Mouse (Mus musculus): ENCODE results near the gene Tgfbr3. TPM values are rescaled to one million over a fixed set of nuclear protein-coding genes. Genes with fewer than 3 reads are reported as not detected.

Tgfbr3 gene
- total RNA-seq, 2 experiments from 2014 or later = 17.1 to 18.3 TPM

DNA sequence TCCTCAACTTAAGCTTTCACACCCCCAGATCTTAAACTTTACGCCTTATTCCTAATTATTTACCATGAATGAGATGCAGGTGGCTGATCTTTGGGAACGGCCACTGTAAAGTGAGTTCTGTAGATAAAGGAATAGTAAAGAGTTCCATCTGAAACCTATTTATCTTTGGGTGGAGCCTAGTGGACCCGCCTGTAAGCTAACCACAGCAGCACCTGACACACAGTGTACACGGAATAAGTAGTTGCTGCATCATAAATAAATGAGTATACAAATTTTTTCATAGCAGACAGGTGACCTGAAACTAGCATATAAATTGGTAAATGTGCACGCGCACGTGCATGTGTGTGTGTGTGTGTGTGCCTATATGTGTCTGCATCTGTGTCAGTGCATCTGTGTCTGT lies 192.1 kb downstream of the Tgfbr3 start:
- intact Hi-C loops (cut with DNase I) = no loop called here
- DNase-seq = no peak

DNA sequence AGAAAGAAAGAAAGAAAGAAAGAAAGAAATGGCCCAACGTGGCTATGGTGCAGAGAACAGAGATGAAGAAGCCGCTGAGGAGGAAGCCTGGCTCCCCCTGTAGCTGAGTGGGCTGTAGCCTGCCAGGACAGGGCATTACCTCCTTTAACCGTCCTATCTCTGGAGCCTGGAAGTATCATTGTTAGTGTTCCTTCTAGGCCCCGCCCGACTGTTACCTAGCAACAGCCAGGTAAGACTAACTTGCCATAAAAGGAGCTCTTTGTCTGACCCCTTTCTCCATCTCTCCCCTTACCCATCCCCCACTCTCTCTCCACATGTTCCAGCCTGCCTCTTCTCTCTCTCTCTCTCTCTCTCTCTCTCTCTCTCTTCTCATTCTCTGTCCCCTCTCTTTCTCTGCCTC lies 195.2 kb downstream of the Tgfbr3 start:
- no peak for DNase-seq
- intact Hi-C loops (cut with DNase I) = no loop called here

DNA sequence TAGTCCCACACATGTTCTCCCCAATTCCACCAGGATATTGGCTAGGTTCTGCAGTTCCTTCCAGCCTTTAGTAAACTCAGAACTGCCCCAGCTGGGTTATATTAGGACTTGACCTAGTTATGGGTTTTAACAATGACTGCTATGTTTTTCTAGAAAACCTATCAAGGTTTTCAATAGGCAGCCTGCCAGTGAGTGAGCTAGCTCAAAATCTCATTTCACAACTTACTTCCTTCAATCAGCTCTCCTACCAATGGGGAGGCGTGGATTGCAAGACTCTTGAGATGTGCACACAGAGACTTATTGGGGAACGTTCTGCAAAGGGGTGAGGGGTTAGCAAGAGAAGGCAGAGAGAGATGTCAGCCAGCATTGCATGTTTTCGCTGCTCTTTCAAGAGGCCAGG lies 196.2 kb downstream of the Tgfbr3 start:
- DNase-seq = no peak
- intact Hi-C loops (cut with DNase I) = no loop called here

DNA sequence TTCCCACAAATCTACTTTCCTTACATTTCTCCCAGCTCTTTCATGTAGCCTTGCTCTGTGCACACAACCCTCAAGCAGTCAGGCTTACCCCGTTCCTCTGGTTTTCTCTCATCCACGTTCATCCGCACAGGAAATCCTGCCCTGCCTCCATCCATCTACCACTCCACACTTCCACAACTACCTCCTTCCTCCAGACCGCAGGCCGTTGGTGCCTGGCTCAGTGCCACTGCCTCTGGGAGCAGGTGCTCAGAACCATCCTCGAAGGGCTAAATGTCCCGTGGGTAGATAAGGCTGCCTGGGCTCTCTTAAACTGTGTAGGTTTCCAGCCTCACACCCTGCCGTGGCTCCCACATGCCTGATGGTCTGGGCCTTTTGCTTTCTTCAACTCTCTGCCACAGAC lies 197.3 kb downstream of the Tgfbr3 start:
- no peak for DNase-seq
- intact Hi-C loops (cut with DNase I) = no loop called here

DNA sequence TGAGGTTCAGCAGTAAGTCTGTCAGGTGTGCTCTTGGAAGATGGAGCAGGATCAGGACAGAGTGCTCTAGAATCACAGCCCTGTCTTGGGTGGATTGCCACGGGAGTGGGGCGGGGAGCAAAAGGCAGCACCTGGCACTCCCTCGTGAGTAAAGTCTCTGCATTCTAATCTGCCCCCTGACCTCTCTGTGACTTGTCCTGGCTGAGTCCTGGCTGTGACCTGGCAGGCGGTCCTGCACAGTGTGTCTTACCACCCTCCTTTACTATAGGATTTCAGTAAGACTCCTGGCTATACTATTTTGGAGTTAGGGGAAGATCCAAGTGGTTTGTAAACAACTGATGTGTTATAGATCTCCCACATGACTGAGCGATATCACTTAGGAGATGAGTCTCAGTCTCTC lies 199.5 kb downstream of the Tgfbr3 start:
- intact Hi-C loops (cut with DNase I) = no loop called here
- no peak for DNase-seq

DNA sequence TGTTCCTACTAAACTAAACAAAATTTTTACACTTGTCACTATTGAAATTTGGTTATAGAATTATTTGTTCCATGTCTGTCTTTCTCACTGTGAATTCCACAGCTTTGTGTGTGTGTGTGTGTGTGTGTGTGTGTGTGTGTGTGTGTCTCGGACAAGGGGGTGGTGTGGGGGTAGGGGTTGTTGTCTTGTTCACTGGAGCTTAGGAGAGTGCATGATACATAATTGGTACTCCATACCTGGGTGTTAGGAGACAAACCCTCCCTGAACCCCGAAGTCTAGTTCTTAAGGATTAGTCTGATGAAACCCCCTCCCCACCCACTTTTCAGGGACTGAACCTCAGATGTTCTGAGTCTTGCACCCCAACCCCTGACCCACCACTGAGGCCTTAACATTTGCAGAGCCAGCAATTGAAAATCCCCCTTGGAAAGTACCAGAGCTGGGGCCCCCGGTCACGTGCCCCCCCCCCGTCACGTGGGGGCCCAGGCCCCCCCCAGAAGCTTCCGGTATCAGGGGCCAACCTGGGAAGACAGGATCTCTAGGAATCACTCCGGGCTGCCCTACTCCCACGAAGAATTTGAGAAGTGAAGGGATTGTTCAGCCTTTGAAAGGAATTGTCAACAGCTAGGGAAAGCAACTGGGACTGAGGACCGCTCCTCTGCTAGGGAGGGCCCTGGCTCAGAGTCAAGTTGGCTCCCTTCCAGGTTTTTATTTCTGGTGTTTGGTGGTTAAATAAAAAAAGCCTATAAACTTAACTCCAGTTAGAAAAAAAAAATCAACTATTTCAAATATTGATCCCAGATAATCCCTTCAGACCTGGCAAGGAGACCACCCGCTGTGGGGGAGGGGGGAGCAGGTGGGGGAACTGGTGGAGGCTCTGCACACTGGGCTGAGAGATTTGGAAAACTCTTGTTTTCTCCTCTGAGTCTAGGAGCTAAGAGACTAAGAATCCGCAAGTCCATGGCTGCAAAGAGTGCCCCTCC lies 201.3 kb downstream of the Tgfbr3 start:
- intact Hi-C loops (cut with DNase I) = no loop called here

DNA sequence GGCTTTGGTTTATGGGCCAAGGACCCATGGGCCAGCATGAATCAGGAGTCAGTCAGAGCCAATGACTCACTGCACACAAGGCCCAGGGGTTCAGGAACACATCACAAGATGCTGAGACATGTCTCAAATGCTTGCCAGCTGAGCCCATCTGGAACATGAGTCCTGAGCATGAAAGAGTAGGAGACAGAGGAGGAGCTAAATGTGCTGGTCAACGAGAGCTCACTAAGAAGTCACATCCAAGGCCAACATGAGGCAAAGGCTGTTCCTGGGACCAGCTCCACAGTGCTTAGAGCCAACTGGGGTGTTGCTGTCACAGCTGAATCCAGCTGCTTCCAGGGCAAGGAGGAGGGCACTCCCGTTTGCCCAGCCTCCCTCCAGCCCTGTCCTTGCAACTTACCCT lies 202.1 kb downstream of the Tgfbr3 start:
- peak; percentile 69 to 70 for DNase-seq
- intact Hi-C loops (cut with DNase I) = no loop called here

More for the DNA sequence above, 201.3 kb downstream of the Tgfbr3 start:
- DNase-seq = peak in 1 of 2 experiments; percentile 80

DNA sequence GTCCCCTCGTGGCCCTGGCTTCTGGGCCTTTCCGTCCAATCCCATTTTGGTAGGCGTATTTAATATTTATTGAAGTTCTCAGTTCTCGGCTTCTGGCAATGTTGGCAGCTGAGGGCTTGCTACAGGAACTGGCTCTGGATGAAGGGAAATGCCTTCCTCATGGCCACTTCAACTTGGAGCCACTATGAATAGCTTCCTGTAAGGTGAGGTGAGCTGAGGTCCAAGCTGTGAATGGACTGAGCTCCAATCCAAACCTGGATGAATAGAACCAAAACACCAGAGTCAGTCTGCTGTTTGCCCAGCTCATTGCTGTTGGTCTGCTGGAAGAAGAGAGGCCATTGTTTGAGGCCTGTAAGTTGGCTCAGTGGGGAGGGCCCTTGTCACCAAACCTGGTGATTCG lies 203.3 kb downstream of the Tgfbr3 start:
- DNase-seq = no peak
- intact Hi-C loops (cut with DNase I) = no loop called here

DNA sequence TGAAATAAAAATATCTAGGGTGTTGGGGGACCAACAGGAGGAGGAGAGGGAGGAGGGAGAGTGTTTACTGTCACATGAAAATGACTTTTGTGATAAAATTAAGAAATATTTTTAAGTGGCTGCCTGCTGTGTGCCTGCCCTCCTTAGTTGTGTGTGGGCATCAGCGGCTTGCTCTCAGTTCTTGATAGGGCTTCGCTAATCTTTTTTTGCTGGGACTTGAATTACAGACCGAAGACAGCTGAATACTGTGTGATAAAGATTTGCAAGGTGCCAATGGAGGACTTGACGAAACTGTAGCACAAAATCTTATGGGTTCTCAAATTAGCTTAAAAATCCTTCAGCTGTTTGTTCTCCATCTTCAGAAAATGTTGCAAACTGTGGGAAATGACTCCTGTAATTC lies 205.0 kb downstream of the Tgfbr3 start:
- no peak for DNase-seq
- intact Hi-C loops (cut with DNase I) = no loop called here

DNA sequence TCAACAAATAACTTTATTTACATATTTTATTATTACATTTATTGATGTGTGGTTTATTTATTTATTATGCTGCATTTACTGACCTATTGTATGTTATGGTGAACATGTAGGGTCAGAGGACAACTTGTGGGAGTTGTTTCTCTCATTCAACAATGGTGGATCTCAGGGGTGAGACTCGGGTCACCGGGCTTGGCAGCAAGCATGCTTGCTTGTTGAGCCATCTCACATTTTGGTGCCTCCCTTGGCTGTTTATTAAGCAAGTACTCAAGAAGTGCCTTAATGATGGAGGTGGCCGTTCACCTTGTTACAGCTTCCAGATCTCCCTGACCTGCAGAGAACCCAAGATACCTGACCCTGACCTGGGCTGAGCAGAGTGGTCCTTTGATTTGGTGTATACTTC lies 207.4 kb downstream of the Tgfbr3 start:
- no peak for DNase-seq
- intact Hi-C loops (cut with DNase I) = no loop called here

DNA sequence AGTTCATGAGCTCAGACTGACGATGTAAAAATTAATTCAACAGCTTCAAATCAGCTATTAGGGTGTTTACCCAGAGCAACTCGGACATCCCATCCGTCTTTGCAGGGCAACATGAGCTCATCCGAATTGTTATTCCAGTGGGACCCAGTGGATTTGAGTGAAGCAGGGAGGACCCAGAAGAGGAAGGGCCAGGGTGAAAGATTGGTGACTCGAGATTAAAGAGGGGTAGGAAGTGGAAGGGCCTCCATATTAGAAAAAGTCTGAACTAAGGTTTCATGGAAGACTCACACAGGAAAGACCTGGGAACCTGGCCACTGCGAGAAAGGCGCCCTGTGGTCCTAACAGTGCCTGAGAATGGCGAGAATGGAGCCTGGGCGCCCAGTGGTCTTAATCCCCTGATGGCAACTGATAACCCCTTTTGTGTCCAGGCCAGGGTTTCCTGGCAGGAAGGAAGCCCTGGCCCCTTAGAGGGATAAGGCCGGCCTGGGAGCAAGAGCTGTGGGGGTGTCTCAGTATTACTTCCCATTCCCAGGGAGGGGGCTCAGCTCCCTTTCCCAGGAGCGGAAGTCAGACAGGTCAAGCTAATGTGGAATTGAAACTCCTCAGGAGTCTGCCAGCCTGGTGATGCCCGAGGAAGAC lies 208.3 kb downstream of the Tgfbr3 start:
- intact Hi-C loops (cut with DNase I) = no loop called here

DNA sequence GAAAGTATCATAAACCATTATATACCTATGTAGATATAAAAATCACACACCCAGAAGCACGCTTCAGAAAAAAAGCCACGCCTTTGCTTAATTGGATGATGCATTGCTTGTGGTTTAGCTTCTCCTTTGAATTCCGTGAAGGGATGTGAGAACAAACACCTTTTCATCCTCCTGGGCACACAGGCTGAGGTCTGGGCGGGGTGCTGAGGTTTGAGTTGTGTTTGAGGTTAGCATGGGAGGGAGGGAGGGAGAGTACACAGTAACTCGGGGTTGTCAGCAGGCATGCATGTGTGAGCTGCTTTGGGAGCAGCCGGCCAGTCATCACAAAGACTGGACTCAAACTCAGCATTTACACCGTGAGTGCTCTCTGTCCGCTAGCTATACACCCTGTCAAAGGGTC lies 209.5 kb downstream of the Tgfbr3 start:
- intact Hi-C loops (cut with DNase I) = no loop called here
- no peak for DNase-seq

More for the DNA sequence above, 208.3 kb downstream of the Tgfbr3 start:
- no peak for DNase-seq

DNA sequence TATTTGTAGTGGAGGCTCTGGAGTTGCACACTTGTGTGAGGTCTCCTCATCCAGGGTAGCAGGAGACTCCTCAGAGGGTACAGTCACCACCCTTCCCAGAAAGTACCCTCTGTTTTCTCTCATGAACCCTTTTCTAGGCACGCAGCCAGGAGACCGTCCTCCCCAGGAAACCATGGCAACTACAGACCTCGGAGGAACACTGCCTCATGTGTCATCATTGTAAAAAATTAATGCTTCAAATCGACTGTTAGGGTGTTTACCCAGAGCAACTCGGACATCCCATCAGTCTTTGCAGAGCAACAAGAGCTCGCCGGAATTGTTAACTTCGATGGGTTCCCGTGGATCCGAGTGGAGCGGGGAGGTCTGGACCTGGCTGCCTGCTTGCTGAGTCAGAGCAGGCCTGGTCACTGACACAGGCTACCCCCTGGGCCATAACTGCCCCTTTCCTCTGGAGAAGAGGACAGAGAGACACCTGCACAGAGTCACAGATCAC lies 210.2 kb downstream of the Tgfbr3 start:
- intact Hi-C loops (cut with DNase I) = no loop called here
- peak in 1 of 2 experiments; percentile 15 for DNase-seq

DNA sequence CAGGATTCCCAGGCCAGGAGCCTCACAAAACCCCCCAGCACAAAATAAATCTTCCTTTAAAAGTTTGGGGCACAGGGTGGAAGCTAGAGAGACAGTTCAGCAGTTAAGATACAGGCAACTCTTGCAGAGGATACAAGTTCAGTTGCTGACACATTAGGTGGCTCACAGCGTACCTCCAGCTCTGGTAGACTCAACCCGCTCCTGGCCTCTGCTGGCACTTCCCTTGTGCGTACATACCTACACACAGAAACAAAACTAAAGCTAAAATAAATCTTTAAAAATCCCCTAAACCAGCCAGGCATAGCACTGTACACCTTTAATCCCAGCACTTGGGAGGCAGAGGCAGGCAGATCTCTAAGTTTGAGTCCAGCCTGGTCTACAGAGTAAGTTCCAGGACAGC lies 211.1 kb downstream of the Tgfbr3 start:
- intact Hi-C loops (cut with DNase I) = no loop called here
- no peak for DNase-seq

DNA sequence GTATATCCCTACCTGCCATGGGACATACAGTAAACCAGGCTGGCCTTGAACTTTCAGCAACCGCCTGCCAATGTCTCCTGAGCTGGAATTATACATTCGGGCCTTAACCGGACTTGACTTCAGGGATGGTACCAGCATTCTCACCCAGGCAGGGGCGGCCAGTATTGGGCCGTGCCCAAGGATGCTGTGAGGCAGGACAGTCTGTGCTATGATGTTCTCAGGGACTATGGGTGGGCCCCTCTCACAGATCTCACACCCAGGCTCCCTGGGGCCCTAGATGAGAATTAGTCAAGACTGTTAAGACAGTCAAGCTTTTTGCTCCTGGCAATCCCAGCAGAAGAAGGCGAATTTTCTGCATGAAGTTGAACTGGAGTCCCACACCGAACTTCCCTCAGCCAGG lies 211.5 kb downstream of the Tgfbr3 start:
- intact Hi-C loops (cut with DNase I) = no loop called here

DNA sequence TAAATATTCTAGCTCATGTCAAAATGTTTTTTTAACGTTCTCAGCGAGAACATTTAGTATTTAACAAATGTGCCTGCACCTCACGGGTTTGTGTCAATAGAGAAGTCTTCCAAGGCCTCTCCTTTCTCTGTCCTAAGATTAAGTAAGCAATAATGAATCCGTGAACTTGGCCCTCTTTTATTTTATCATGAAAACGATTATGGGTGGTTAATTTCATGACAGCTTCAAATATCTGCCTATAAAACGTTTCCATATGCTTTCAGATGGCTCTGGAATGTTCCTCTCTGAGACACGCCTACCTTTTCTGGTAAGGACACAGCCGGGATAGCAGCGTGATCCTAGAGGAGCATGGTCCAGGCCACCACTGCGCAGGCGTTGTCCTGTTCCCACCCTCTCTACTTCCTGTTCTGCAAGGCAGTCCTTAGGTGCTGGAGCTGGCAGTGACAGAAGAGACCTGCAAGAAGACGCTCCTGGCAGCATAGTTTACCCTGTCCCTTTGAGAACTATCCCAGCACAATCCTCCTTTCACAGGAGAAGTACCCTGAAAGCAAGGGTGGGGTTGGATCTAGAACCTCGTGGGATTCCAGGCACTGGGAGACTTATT lies 214.3 kb downstream of the Tgfbr3 start:
- intact Hi-C loops (cut with DNase I) = no loop called here
- no peak for DNase-seq

More for the DNA sequence above, 211.5 kb downstream of the Tgfbr3 start:
- peak; percentile 21 to 43 for DNase-seq

DNA sequence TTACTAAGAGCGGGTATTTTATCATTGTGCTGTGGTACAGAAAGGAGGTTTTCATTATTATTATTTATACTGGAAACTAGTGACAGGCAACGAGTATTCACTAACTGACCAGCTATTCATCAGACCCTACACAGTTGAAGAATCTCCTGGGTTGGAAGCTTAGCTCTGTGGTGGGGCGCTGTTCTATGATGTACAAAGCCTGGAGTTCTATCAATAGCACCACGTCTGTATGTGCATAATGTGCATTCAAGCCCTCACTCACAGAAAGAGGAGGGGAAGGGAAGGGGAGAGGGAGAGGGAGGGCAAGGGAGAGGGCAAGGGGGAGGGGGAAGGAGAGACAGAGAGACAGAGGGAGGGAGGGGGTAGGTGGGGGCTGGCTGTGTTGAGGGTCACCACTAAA lies 215.1 kb downstream of the Tgfbr3 start:
- intact Hi-C loops (cut with DNase I) = no loop called here
- no peak for DNase-seq

DNA sequence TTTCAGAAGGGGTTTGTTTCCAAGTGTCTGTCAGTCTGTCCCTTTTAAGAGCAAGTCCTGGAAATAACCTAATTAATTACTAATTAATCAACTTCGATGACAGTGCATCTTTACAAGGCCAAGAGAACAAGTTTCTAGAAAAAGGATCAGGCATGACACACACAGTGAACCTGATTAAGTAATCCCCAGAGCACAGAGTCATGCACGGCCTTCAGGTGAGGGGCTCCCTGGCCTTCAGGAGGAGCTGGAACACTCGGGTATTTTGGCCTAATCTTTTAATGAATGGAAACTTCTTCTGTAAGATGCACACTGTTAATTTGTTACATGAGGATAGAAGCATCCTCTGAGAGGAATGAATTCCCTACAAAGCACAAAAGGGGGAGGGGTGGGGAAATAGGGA lies 215.9 kb downstream of the Tgfbr3 start:
- intact Hi-C loops (cut with DNase I) = no loop called here
- no peak for DNase-seq

DNA sequence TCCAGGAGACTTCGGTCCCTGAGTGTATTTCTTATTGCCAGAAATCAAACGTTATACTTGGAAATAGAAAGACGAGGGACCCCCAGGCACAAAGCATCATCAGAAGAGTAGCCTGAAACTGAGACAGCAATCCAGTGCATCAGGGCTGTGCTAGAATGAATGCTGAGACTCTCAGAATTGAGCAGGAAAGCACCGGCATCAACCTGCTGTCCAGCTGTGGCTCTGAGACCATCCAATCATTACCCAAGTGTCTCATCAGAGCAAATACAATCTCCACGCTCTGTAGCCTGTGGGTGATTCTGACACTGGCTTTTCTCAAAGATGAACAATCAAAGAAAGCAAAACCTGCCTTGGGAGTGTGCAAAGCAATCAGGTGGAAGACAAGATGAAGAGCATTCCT lies 221.3 kb downstream of the Tgfbr3 start:
- no peak for DNase-seq
- intact Hi-C loops (cut with DNase I) = no loop called here

DNA sequence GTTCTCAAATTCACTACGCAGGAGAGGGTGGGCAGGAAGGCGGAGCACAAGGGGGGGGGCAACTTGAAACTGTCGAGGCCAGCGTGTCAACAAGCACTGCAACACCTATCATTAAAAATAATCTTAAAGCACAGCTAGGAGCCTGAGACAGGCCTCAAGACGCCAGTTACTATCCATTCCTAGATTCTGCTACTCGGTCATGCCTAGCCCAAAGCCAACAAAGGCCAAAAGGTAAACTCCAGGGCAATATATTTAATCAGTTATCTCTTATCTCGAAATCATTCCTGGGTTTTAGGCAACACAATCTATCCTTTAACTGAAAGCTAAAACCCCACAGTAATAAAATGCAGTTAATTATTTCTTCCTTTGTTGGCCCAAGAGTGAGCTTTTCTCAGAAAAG lies 221.9 kb downstream of the Tgfbr3 start:
- intact Hi-C loops (cut with DNase I) = no loop called here
- DNase-seq = no peak

DNA sequence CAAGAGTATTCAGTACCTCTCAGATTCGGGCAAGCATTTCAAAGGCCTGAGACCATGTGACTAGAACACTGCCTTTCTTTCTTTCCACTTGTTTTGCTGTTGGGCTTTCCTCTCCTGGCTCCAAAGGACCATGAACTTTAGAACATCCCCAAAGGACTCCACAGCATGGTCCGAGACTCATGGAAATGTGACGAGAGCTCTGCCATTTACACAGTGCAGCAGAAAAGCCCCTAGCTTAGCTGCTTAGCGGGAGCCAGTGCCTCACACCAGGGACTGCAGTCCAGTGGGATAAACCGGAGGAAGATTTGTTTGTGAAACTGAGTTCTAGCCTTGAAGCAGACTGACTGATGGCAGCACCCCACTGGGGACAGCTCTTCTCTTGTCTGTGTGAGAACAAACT lies 224.5 kb downstream of the Tgfbr3 start:
- no peak for DNase-seq
- intact Hi-C loops (cut with DNase I) = no loop called here
